Mouse (Mus musculus): ENCODE results near the gene Fstl3.

- no peak for TF ChIP-seq POLR2A (IDR thresholded peaks at IDR 0.05; ENCODE audit: borderline replicate concordance, control insufficient read depth, low read depth, low read length)
- no peak for TF ChIP-seq CTCF (IDR thresholded peaks at IDR 0.05; ENCODE audit: control insufficient read depth, insufficient read depth, low read length)
These were observed 30.8 kb downstream of the Fstl3 start for GRCm38 (mm10) chr10:79807826-79808225.
